Mouse (Mus musculus) thymus, adult 2 months (tissue): Measurements from ENCODE around the gene Gm12248.

ENCODE experiments used
- CTCF ChIP-seq: fragments of 200-500 bp; IDR thresholded peaks from 2 replicates; pipeline ENCODE4 v1.5.1; 2012; ENCODE audit warnings: mild to moderate bottlenecking, control low read depth, low read length, moderate library complexity, borderline replicate concordance; ENCODE audit not compliant: control insufficient read depth, poor library complexity, insufficient read depth; ENCODE audit errors: extremely low read depth
- POLR2A ChIP-seq: fragments of 200-500 bp; IDR thresholded peaks from 2 replicates; pipeline ENCODE4 v1.6.1; 2012; ENCODE audit warnings: mild to moderate bottlenecking, low read length, control low read depth, moderate library complexity; ENCODE audit not compliant: control insufficient read depth, poor library complexity, insufficient read depth; ENCODE audit errors: extremely low read depth

DNA sequence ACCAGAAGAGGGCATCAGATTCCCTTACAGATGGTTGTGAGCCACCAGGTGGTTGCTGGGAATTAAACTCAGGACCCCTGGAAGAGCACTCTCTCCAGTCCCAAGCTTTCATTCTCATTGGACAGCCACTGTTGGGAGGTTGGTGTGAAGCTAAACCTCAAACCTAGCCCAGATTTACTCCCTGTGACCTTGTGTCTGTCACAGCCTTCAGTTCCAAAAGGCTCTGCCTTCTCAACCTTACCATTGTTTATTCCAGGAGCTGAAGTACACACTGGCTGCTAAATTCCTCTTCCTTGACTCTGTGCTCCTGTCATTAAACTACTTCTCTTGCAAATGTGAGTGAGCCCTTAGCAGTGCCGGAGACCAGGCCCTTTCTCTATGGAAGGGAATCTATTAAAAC lies 64.0 kb downstream of the Gm12248 start:
- TF ChIP-seq CTCF (no peak), POLR2A (no peak)
